Mouse (Mus musculus) intestine, postnatal 0 days (tissue): Measurements from ENCODE around the gene Dppa3. TPM values are rescaled to one million over a fixed set of nuclear protein-coding genes. Genes with fewer than 3 reads are reported as not detected.

Experiments used
- ATAC-seq: fragments of 200-750 bp; cut with Nextera tagmentation; 2 replicates; pipeline ENCODE4 v1.8.0; 2017; ENCODE audit warnings: mild to moderate bottlenecking, moderate TSS enrichment, moderate library complexity
- H3K27ac ChIP-seq: fragments of 300-500 bp; sonication (generic); 2 replicates; pipeline ENCODE4 v1.5.1; 2014; ENCODE audit warnings: mild to moderate bottlenecking, low read depth, low read length, moderate library complexity
- H3K27me3 ChIP-seq: fragments of 300-500 bp; sonication (generic); replicated peaks from 2 replicates; pipeline ENCODE4 v1.6.1; 2014; ENCODE audit warnings: low read length, mixed read lengths; ENCODE audit not compliant: control insufficient read depth, insufficient read depth
- H3K36me3 ChIP-seq: fragments of 300-500 bp; sonication (generic); 2 replicates; pipeline ENCODE4 v1.6.1; 2014; ENCODE audit warnings: mild to moderate bottlenecking, moderate library complexity; ENCODE audit not compliant: control insufficient read depth, insufficient read depth
- H3K4me1 ChIP-seq: fragments of 300-500 bp; sonication (generic); replicated peaks from 2 replicates; pipeline ENCODE4 v1.6.1; 2014; ENCODE audit warnings: antibody characterized with exemption, low read length, mixed read lengths; ENCODE audit not compliant: control insufficient read depth, insufficient read depth
- H3K4me2 ChIP-seq: fragments of 300-500 bp; sonication (generic); replicated peaks from 2 replicates; pipeline ENCODE4 v1.6.1; 2014; ENCODE audit warnings: low read depth, mild to moderate bottlenecking, moderate library complexity
- H3K4me3 ChIP-seq: fragments of 300-500 bp; sonication (generic); 2 replicates; pipeline ENCODE4 v1.5.1; 2014; ENCODE audit warnings: low read depth, low read length
- H3K9ac ChIP-seq: fragments of 300-500 bp; sonication (generic); 2 replicates; pipeline ENCODE4 v1.6.1; 2014; ENCODE audit warnings: mild to moderate bottlenecking, low read depth, low read length
- H3K9me3 ChIP-seq: fragments of 300-500 bp; sonication (generic); 2 replicates; pipeline ENCODE4 v1.6.1; 2016; ENCODE audit warnings: mixed run types; ENCODE audit not compliant: control insufficient read depth
- CTCF ChIP-seq: sonication (generic); IDR thresholded peaks from 2 replicates; pipeline ENCODE4 v1.5.1; 2016; ENCODE audit warnings: low read depth, mild to moderate bottlenecking, control low read depth, antibody characterized with exemption, moderate library complexity
- WGBS: fragments of 180-500 bp; shearing (Covaris S2); extraction: QIAGEN DNeasy Blood & Tissue Kit; methylation state at CpG from one replicate; pipeline ENCODE4 v1.1.7; 2014; 5-methylcytosine and 5-hydroxymethylcytosine counted together
- polyA plus RNA-seq: library from polyadenylated mRNA; unstranded; fragments of >200 nt; fragmentation: Nextera tagmentation; extraction: Ambion mirVana; gene quantifications from 2 replicates; pipeline ENCODE4 v1.2.1, GENCODE M21; 2015

The Dppa3 gene
- polyA plus RNA-seq, 1 experiment from 2014 or later, result not detected

GRCm38 (mm10) chr6:122596608-122597007, 29.6 kb upstream of the Dppa3 start:
- Histone ChIP-seq H3K4me3 (no peak overlapping the region), H3K9ac (no peak overlapping the region), H3K4me2 (no peak overlapping the region), H3K27ac (no peak overlapping the region), H3K36me3 (no peaks in the 10 kb centered on the region; the same call in 1 of the 2 replicates), H3K9me3 (no peaks in the 10 kb centered on the region), H3K4me1 (no peaks in the 10 kb centered on the region), H3K27me3 (no peaks in the 10 kb centered on the region)
- no peak for TF ChIP-seq CTCF
- ATAC-seq, result no peak
- 71% methylated on average over 7 of the region's 7 CpGs for WGBS

GRCm38 (mm10) chr6:122598014-122598413, 28.2 kb upstream of the Dppa3 start:
- no peak for TF ChIP-seq CTCF
- Histone ChIP-seq H3K27ac (no peak overlapping the region), H3K27me3 (no peaks in the 10 kb centered on the region), H3K4me3 (no peak overlapping the region), H3K9me3 (no peaks in the 10 kb centered on the region), H3K9ac (no peak overlapping the region), H3K36me3 (no peaks in the 10 kb centered on the region; the same call in 1 of the 2 replicates), H3K4me2 (no peak overlapping the region), H3K4me1 (no peaks in the 10 kb centered on the region)
- ATAC-seq, result no peak
- WGBS, result 90% methylated on average over 4 of the region's 4 CpGs

GRCm38 (mm10) chr6:122598436-122598835, 27.8 kb upstream of the Dppa3 start:
- no peak for ATAC-seq
- H3K9ac ChIP-seq, result no peak overlapping the region
- H3K27me3 ChIP-seq, result no peaks in the 10 kb centered on the region
- no peak overlapping the region for H3K4me3 ChIP-seq
- H3K4me1 ChIP-seq, result no peaks in the 10 kb centered on the region
- 81% methylated on average over 6 of the region's 6 CpGs for WGBS
- TF ChIP-seq CTCF, result no peak
- no peaks in the 10 kb centered on the region for H3K9me3 ChIP-seq
- H3K36me3 ChIP-seq, result no peaks in the 10 kb centered on the region; the same call in 1 of the 2 replicates
- H3K4me2 ChIP-seq, result no peak overlapping the region
- no peak overlapping the region for H3K27ac ChIP-seq

- Histone ChIP-seq H3K4me3 (no peak overlapping the region), H3K4me2 (no peak overlapping the region), H3K9ac (no peak overlapping the region), H3K4me1 (no peaks in the 10 kb centered on the region), H3K27ac (no peak overlapping the region), H3K36me3 (no peaks in the 10 kb centered on the region; the same call in 1 of the 2 replicates), H3K27me3 (no peaks in the 10 kb centered on the region), H3K9me3 (no peaks in the 10 kb centered on the region)
- ATAC-seq, result no peak
- TF ChIP-seq CTCF, result no peak
- WGBS, result 90% methylated on average over 9 of the region's 9 CpGs
These were observed 27.0 kb upstream of the Dppa3 start for GRCm38 (mm10) chr6:122599054-122599737.

GRCm38 (mm10) chr6:122600066-122600646, 26.1 kb upstream of the Dppa3 start:
- H3K4me1 ChIP-seq, result no peaks in the 10 kb centered on the region
- no peak overlapping the region for H3K9ac ChIP-seq
- H3K36me3 ChIP-seq, result no peaks in the 10 kb centered on the region; the same call in 1 of the 2 replicates
- H3K27me3 ChIP-seq, result no peaks in the 10 kb centered on the region
- H3K9me3 ChIP-seq, result no peaks in the 10 kb centered on the region
- H3K4me2 ChIP-seq, result no peak overlapping the region
- WGBS, result 83% methylated on average over 7 of the region's 7 CpGs
- no peak overlapping the region for H3K4me3 ChIP-seq
- TF ChIP-seq CTCF, result no peak
- no peak overlapping the region for H3K27ac ChIP-seq
- ATAC-seq, result no peak

- H3K9me3 ChIP-seq, result no peaks in the 10 kb centered on the region
- H3K27ac ChIP-seq, result no peak overlapping the region
- TF ChIP-seq CTCF, result no peak
- no peak overlapping the region for H3K4me2 ChIP-seq
- H3K36me3 ChIP-seq, result no peaks in the 10 kb centered on the region; the same call in 1 of the 2 replicates
- WGBS, result 83% methylated on average over 4 of the region's 4 CpGs
- no peaks in the 10 kb centered on the region for H3K27me3 ChIP-seq
- H3K4me3 ChIP-seq, result no peak overlapping the region
- H3K9ac ChIP-seq, result no peak overlapping the region
- ATAC-seq, result no peak
- no peaks in the 10 kb centered on the region for H3K4me1 ChIP-seq
These were observed 25.2 kb upstream of the Dppa3 start for GRCm38 (mm10) chr6:122601031-122601430.
